Mouse (Mus musculus): Measurements from ENCODE around the gene Sdk2. TPM values are rescaled to one million over a fixed set of nuclear protein-coding genes. Genes with fewer than 3 reads are reported as not detected.

The Sdk2 gene
- polyA plus RNA-seq, 1 experiment from 2014 or later: 0.66 TPM

GRCm38 (mm10) chr11:113971609-113972516 lies 95.0 kb downstream of the Sdk2 start:
- ATAC-seq (no peak), DNase-seq (ENCODE audit: low spot score) (no peak)
- peaks cover 13% of the 10 kb centered on the region for H3K9me3 ChIP-seq (ENCODE audit: low read length)
- no peak overlapping the region for H3K27ac ChIP-seq (ENCODE audit: low read length)
- no peaks in the 10 kb centered on the region for H3K4me1 ChIP-seq (ENCODE audit: insufficient read depth, low read depth, low read length)
- no peak overlapping the region for H3K9ac ChIP-seq (replicated peaks; ENCODE audit: low read depth)
- H3K36me3 ChIP-seq (ENCODE audit: insufficient read depth, low read length): no peaks in the 10 kb centered on the region
- no peak overlapping the region for H3K4me2 ChIP-seq (replicated peaks; ENCODE audit: low read depth, low read length)
- H3K27me3 ChIP-seq (replicated peaks; ENCODE audit: insufficient read depth, low read length): no peaks in the 10 kb centered on the region
- 81% methylated on average over 19 of the region's 19 CpGs for WGBS
- TF ChIP-seq CTCF (IDR thresholded peaks at IDR 0.05) (no peak), EP300 (IDR thresholded peaks at IDR 0.05) (no peak)
- no peak overlapping the region for H3K4me3 ChIP-seq (ENCODE audit: low read depth, low read length)

- Histone ChIP-seq H3K9me3 (ENCODE audit: low read length) (peaks cover 29% of the 10 kb centered on the region), H3K27ac (ENCODE audit: low read length) (no peak overlapping the region), H3K4me3 (ENCODE audit: low read depth, low read length) (no peak overlapping the region), H3K9ac (replicated peaks; ENCODE audit: low read depth) (no peak overlapping the region), H3K4me2 (replicated peaks; ENCODE audit: low read depth, low read length) (no peak overlapping the region), H3K4me1 (ENCODE audit: insufficient read depth, low read depth, low read length) (no peaks in the 10 kb centered on the region), H3K36me3 (ENCODE audit: insufficient read depth, low read length) (no peaks in the 10 kb centered on the region), H3K27me3 (replicated peaks; ENCODE audit: insufficient read depth, low read length) (no peaks in the 10 kb centered on the region)
- DNase-seq (ENCODE audit: low spot score): no peak
- TF ChIP-seq EP300 (IDR thresholded peaks at IDR 0.05) (no peak), CTCF (IDR thresholded peaks at IDR 0.05) (no peak)
- WGBS: 80% methylated on average over 2 of the region's 2 CpGs
- ATAC-seq: no peak
Measured at GRCm38 (mm10) chr11:113970026-113970425, 96.8 kb downstream of the Sdk2 start.

GRCm38 (mm10) chr11:113965214-113965613 lies 101.6 kb downstream of the Sdk2 start:
- Histone ChIP-seq H3K4me1 (ENCODE audit: insufficient read depth, low read depth, low read length) (no peaks in the 10 kb centered on the region), H3K9ac (replicated peaks; ENCODE audit: low read depth) (no peak overlapping the region), H3K9me3 (ENCODE audit: low read length) (peaks cover 31% of the 10 kb centered on the region), H3K27me3 (replicated peaks; ENCODE audit: insufficient read depth, low read length) (no peaks in the 10 kb centered on the region), H3K27ac (ENCODE audit: low read length) (no peak overlapping the region), H3K4me3 (ENCODE audit: low read depth, low read length) (no peak overlapping the region), H3K36me3 (ENCODE audit: insufficient read depth, low read length) (no peaks in the 10 kb centered on the region), H3K4me2 (replicated peaks; ENCODE audit: low read depth, low read length) (no peak overlapping the region)
- 86% methylated on average over 1 of the region's 1 CpGs for WGBS
- no peak for ATAC-seq
- TF ChIP-seq CTCF (IDR thresholded peaks at IDR 0.05) (no peak), EP300 (IDR thresholded peaks at IDR 0.05) (no peak)
- DNase-seq (ENCODE audit: low spot score): no peak

- Histone ChIP-seq H3K36me3 (ENCODE audit: insufficient read depth, low read length) (no peaks in the 10 kb centered on the region), H3K9ac (replicated peaks; ENCODE audit: low read depth) (no peak overlapping the region), H3K4me1 (ENCODE audit: insufficient read depth, low read depth, low read length) (no peaks in the 10 kb centered on the region), H3K9me3 (ENCODE audit: low read length) (peaks cover 27% of the 10 kb centered on the region), H3K27me3 (replicated peaks; ENCODE audit: insufficient read depth, low read length) (no peaks in the 10 kb centered on the region), H3K4me2 (replicated peaks; ENCODE audit: low read depth, low read length) (no peak overlapping the region), H3K27ac (ENCODE audit: low read length) (no peak overlapping the region), H3K4me3 (ENCODE audit: low read depth, low read length) (no peak overlapping the region)
- TF ChIP-seq EP300 (IDR thresholded peaks at IDR 0.05) (no peak), CTCF (IDR thresholded peaks at IDR 0.05) (no peak)
- DNase-seq (ENCODE audit: low spot score): no peak
- WGBS: 88% methylated on average over 3 of the region's 3 CpGs
- ATAC-seq: no peak
Measured at GRCm38 (mm10) chr11:113962751-113963150, 104.1 kb downstream of the Sdk2 start.

GRCm38 (mm10) chr11:113951616-113951988 lies 115.2 kb downstream of the Sdk2 start:
- TF ChIP-seq CTCF (IDR thresholded peaks at IDR 0.05) (no peak), EP300 (IDR thresholded peaks at IDR 0.05) (no peak)
- H3K9ac ChIP-seq (replicated peaks; ENCODE audit: low read depth): no peak overlapping the region
- no peak for DNase-seq (ENCODE audit: low spot score)
- ATAC-seq: no peak
- WGBS: 74% methylated on average over 15 of the region's 15 CpGs
- H3K4me2 ChIP-seq (replicated peaks; ENCODE audit: low read depth, low read length): no peak overlapping the region
- no peaks in the 10 kb centered on the region for H3K9me3 ChIP-seq (ENCODE audit: low read length)
- no peaks in the 10 kb centered on the region for H3K4me1 ChIP-seq (ENCODE audit: insufficient read depth, low read depth, low read length)
- no peak overlapping the region for H3K4me3 ChIP-seq (ENCODE audit: low read depth, low read length)
- no peak overlapping the region for H3K27ac ChIP-seq (ENCODE audit: low read length)
- no peaks in the 10 kb centered on the region for H3K36me3 ChIP-seq (ENCODE audit: insufficient read depth, low read length)
- H3K27me3 ChIP-seq (replicated peaks; ENCODE audit: insufficient read depth, low read length): no peaks in the 10 kb centered on the region

- no peaks in the 10 kb centered on the region for H3K27me3 ChIP-seq (replicated peaks; ENCODE audit: insufficient read depth, low read length)
- ATAC-seq: no peak
- H3K36me3 ChIP-seq (ENCODE audit: insufficient read depth, low read length): no peaks in the 10 kb centered on the region
- no peaks in the 10 kb centered on the region for H3K9me3 ChIP-seq (ENCODE audit: low read length)
- no peak overlapping the region for H3K27ac ChIP-seq (ENCODE audit: low read length)
- no peak overlapping the region for H3K9ac ChIP-seq (replicated peaks; ENCODE audit: low read depth)
- no peak overlapping the region for H3K4me3 ChIP-seq (ENCODE audit: low read depth, low read length)
- 81% methylated on average over 7 of the region's 7 CpGs for WGBS
- no peak for DNase-seq (ENCODE audit: low spot score)
- H3K4me2 ChIP-seq (replicated peaks; ENCODE audit: low read depth, low read length): no peak overlapping the region
- TF ChIP-seq CTCF (IDR thresholded peaks at IDR 0.05) (no peak), EP300 (IDR thresholded peaks at IDR 0.05) (no peak)
- no peaks in the 10 kb centered on the region for H3K4me1 ChIP-seq (ENCODE audit: insufficient read depth, low read depth, low read length)
Measured at GRCm38 (mm10) chr11:113950904-113951615, 115.8 kb downstream of the Sdk2 start.
